Mouse (Mus musculus): ENCODE measurements around the gene Actr5. TPM values are rescaled to one million over a fixed set of nuclear protein-coding genes. Genes with fewer than 3 reads are reported as not detected.

Gene Actr5
- polyA plus RNA-seq, 1 experiment, result 9.2 TPM

DNA sequence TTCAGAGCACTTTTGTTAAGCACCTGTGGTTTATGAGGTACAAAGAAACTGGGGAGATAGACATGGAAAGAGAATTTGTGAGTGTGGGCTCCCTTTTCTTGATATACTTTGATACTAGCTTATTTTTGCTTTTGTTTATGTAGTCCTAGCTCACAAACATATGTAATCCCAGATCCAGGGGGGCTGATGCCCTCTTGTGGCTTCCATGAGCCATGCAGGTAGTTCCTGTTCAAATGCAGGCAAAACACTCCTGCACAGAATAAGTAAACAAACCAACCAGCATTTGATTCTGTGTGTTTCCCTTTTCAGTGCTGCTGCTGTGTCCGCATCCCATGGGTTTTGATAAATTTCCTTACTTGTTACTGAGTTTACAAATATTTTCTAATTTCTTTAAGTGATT is 4.7 kb downstream of the Actr5 start:
- no peaks in the 10 kb centered on the region for H3K27me3 ChIP-seq (ENCODE audit: control insufficient read depth, insufficient read depth, low read length)
- no peak overlapping the region for H3K4me3 ChIP-seq (ENCODE audit: control insufficient read depth, low read depth, low read length)
- H3K27ac ChIP-seq (ENCODE audit: control insufficient read depth, insufficient read depth, low read depth, low read length), result no peak overlapping the region
- peaks cover 7% of the 10 kb centered on the region for H3K36me3 ChIP-seq (ENCODE audit: control insufficient read depth, insufficient read depth, low read length)
- H3K4me1 ChIP-seq (ENCODE audit: control insufficient read depth, insufficient read depth, low read length), result peaks cover under 1% of the 10 kb centered on the region; the same call in 1 of the 2 replicates
- TF ChIP-seq CTCF (IDR thresholded peaks at IDR 0.05; ENCODE audit: control insufficient read depth, insufficient read depth, insufficient replicate concordance, low read depth, low read length) (no peak), POLR2A (IDR thresholded peaks at IDR 0.05; ENCODE audit: control insufficient read depth, low read depth, low read length) (no peak)

DNA sequence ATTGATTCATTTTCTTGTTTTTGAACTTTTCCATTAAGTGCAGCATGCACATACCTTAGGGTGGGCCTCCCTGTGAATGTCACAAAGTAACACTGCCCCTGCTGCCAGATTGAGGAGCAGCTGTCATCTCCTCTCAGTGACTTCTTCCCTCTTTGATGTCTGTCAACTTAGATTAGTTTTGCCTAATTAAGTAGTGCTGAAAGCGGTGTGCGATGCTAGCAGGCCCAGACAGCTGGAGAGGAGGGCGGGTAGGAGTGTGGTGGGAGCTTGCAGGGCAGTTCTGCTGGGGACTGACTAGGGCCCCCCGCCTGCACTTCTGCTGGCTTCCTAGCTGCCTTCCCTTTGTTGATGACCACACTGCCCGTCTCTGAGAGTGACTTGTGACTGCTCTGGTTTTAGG is 7.2 kb downstream of the Actr5 start:
- H3K27ac ChIP-seq (ENCODE audit: control insufficient read depth, insufficient read depth, low read depth, low read length), result no peak overlapping the region
- no peaks in the 10 kb centered on the region for H3K4me1 ChIP-seq (ENCODE audit: control insufficient read depth, insufficient read depth, low read length)
- no peak overlapping the region for H3K4me3 ChIP-seq (ENCODE audit: control insufficient read depth, low read depth, low read length)
- TF ChIP-seq POLR2A (IDR thresholded peaks at IDR 0.05; ENCODE audit: control insufficient read depth, low read depth, low read length) (no peak), CTCF (IDR thresholded peaks at IDR 0.05; ENCODE audit: control insufficient read depth, insufficient read depth, insufficient replicate concordance, low read depth, low read length) (no peak)
- no peaks in the 10 kb centered on the region for H3K27me3 ChIP-seq (ENCODE audit: control insufficient read depth, insufficient read depth, low read length)
- H3K36me3 ChIP-seq (ENCODE audit: control insufficient read depth, insufficient read depth, low read length), result peaks cover 9% of the 10 kb centered on the region

DNA sequence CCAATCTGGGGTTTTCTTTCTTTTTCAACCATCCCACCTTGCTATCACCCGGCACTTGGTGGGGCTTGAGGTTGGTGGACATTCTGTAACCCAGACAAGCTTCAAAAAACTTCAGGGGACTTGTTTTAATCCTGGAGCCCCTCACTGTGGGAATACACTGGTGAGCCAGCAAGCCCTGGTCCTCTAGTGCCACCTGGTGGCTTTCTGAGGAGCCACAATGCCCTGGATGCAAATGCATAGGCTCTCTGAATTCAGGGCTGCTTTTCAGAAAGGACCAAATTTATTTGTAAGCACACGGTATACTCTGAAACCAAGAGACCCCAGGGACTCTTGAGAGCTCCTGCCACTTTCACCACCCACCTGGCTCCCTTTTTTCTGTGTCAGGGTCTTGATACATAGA is 17.2 kb downstream of the Actr5 start:
- no peaks in the 10 kb centered on the region for H3K4me1 ChIP-seq (ENCODE audit: control insufficient read depth, insufficient read depth, low read length)
- H3K27me3 ChIP-seq (ENCODE audit: control insufficient read depth, insufficient read depth, low read length), result no peaks in the 10 kb centered on the region
- no peak overlapping the region for H3K4me3 ChIP-seq (ENCODE audit: control insufficient read depth, low read depth, low read length)
- TF ChIP-seq POLR2A (IDR thresholded peaks at IDR 0.05; ENCODE audit: control insufficient read depth, low read depth, low read length) (no peak), CTCF (IDR thresholded peaks at IDR 0.05; ENCODE audit: control insufficient read depth, insufficient read depth, insufficient replicate concordance, low read depth, low read length) (peak; percentile 76; the same call in 1 of the 2 replicates)
- H3K36me3 ChIP-seq (ENCODE audit: control insufficient read depth, insufficient read depth, low read length), result no peaks in the 10 kb centered on the region; the same call in 1 of the 2 replicates
- H3K27ac ChIP-seq (ENCODE audit: control insufficient read depth, insufficient read depth, low read depth, low read length), result no peak overlapping the region

DNA sequence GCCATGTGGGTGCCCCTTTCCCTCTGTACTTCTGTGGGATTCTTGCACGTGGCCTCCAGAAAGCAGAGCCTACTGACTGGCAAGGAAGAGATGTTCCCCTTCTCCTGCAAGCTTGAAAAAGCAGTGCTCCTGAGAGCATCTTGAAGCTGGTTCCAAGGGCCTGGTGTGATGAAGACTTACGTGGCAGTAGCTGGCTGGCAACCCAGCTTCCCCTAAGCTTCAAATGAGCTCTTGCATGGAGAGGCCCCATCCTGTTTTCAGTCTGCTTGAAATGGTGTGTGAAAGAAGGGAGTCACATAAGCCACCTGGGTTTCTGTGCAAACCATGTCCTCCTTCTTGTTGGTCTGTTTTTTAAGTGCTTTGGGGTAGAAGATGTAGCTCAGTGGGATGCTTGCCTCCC is 17.9 kb downstream of the Actr5 start:
- no peak overlapping the region for H3K27ac ChIP-seq (ENCODE audit: control insufficient read depth, insufficient read depth, low read depth, low read length)
- H3K27me3 ChIP-seq (ENCODE audit: control insufficient read depth, insufficient read depth, low read length), result no peaks in the 10 kb centered on the region
- H3K4me3 ChIP-seq (ENCODE audit: control insufficient read depth, low read depth, low read length), result no peak overlapping the region
- H3K4me1 ChIP-seq (ENCODE audit: control insufficient read depth, insufficient read depth, low read length), result no peaks in the 10 kb centered on the region
- TF ChIP-seq POLR2A (IDR thresholded peaks at IDR 0.05; ENCODE audit: control insufficient read depth, low read depth, low read length) (no peak), CTCF (IDR thresholded peaks at IDR 0.05; ENCODE audit: control insufficient read depth, insufficient read depth, insufficient replicate concordance, low read depth, low read length) (no peak)
- no peaks in the 10 kb centered on the region; the same call in 1 of the 2 replicates for H3K36me3 ChIP-seq (ENCODE audit: control insufficient read depth, insufficient read depth, low read length)

DNA sequence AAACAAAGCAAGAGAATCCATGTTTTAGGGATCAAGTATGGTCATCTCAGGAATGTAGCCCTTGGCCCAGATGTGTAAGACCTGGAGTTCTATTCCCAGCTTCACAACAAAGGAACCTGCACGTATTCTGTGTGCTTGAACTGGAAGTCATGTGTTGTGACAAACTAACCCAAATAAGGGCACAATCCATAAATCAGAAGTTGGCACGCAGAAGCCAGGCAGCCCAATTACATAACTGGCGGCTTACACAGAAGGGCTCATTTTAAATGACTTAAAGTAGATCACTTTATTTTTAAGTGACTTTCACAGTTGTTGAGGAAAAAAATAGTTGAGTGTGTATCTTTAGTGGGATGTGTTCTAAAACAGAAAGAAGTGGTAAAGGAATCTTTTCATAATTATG is 19.1 kb downstream of the Actr5 start:
- TF ChIP-seq CTCF (IDR thresholded peaks at IDR 0.05; ENCODE audit: control insufficient read depth, insufficient read depth, insufficient replicate concordance, low read depth, low read length) (no peak), POLR2A (IDR thresholded peaks at IDR 0.05; ENCODE audit: control insufficient read depth, low read depth, low read length) (no peak)
- no peak overlapping the region for H3K4me3 ChIP-seq (ENCODE audit: control insufficient read depth, low read depth, low read length)

DNA sequence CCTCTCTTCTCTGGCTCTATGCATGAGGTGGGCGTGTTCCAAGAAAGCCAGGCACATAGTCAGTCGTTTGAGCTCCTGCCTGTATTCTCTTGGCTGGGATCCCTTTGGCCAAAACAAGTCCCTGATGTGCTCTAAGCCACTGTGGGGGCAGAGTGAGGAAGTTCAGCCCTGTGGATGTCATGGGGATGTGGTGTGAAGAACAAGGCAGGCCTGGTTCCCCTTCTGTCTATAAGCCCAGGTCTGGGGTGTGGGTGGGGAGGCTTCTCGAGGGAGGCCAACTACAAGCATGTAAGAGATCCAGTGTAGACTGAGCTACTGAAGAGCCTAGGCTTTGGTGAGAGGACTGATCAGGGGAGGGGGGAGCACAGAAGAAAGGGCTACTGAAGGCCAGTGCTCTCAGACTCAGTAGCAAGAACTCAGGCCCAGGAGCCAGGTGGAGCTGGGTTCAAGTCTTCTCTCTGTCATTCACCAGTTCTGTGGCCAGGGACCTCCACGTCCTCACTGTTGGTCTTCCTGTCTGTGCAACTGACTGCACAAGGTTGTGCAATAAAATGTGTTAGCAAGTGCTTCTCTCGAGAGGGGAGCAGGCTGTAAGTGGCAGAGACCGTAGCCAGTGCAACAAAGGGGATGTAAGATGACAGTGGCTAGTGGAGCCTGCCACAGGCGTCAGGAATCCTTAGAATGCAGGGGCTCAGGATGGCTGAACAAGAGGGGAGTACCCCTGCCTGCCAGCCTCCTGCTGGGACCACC is 26.6 kb downstream of the Actr5 start:
- Histone ChIP-seq H3K27ac (ENCODE audit: control insufficient read depth, insufficient read depth, low read depth, low read length) (no peak overlapping the region), H3K36me3 (ENCODE audit: control insufficient read depth, insufficient read depth, low read length) (no peaks in the 10 kb centered on the region), H3K4me1 (ENCODE audit: control insufficient read depth, insufficient read depth, low read length) (no peaks in the 10 kb centered on the region), H3K4me3 (ENCODE audit: control insufficient read depth, low read depth, low read length) (no peak overlapping the region), H3K27me3 (ENCODE audit: control insufficient read depth, insufficient read depth, low read length) (no peaks in the 10 kb centered on the region)
- TF ChIP-seq CTCF (IDR thresholded peaks at IDR 0.05; ENCODE audit: control insufficient read depth, insufficient read depth, insufficient replicate concordance, low read depth, low read length), result no peak
- TF ChIP-seq POLR2A (IDR thresholded peaks at IDR 0.05; ENCODE audit: control insufficient read depth, low read depth, low read length), result no peak

More for the DNA sequence above, 19.1 kb downstream of the Actr5 start:
- no peak overlapping the region for H3K27ac ChIP-seq (ENCODE audit: control insufficient read depth, insufficient read depth, low read depth, low read length)
- H3K4me1 ChIP-seq (ENCODE audit: control insufficient read depth, insufficient read depth, low read length), result no peaks in the 10 kb centered on the region
- H3K27me3 ChIP-seq (ENCODE audit: control insufficient read depth, insufficient read depth, low read length), result no peaks in the 10 kb centered on the region
- no peaks in the 10 kb centered on the region; the same call in 1 of the 2 replicates for H3K36me3 ChIP-seq (ENCODE audit: control insufficient read depth, insufficient read depth, low read length)

DNA sequence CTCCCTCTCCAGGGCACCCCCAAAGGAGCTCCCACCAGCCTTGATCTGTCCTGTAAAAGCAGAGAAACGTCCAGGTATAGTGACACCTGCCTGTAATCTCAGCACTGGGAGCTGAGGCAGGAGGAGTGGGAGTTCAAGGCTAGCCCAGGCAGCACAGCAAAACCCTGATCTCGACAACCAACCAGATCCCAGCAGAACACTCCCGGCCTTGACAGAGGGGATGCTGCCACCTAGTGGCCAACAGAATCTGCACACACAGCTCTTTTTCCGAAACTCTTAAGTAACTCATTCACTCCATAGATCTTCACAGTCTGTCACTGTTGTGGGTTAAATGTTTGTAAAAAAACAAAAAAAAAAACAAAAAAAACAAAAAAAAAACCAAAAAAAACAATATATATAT is 28.3 kb downstream of the Actr5 start:
- no peak overlapping the region for H3K4me3 ChIP-seq (ENCODE audit: control insufficient read depth, low read depth, low read length)
- no peaks in the 10 kb centered on the region for H3K36me3 ChIP-seq (ENCODE audit: control insufficient read depth, insufficient read depth, low read length)
- H3K27me3 ChIP-seq (ENCODE audit: control insufficient read depth, insufficient read depth, low read length), result no peaks in the 10 kb centered on the region
- no peak overlapping the region for H3K27ac ChIP-seq (ENCODE audit: control insufficient read depth, insufficient read depth, low read depth, low read length)
- TF ChIP-seq CTCF (IDR thresholded peaks at IDR 0.05; ENCODE audit: control insufficient read depth, insufficient read depth, insufficient replicate concordance, low read depth, low read length) (peak; percentile 80; the same call in 1 of the 2 replicates), POLR2A (IDR thresholded peaks at IDR 0.05; ENCODE audit: control insufficient read depth, low read depth, low read length) (no peak)
- no peaks in the 10 kb centered on the region for H3K4me1 ChIP-seq (ENCODE audit: control insufficient read depth, insufficient read depth, low read length)
